Comparison of ENCODE assay signal across 13 mouse cellular contexts in the genomic region with DNA sequence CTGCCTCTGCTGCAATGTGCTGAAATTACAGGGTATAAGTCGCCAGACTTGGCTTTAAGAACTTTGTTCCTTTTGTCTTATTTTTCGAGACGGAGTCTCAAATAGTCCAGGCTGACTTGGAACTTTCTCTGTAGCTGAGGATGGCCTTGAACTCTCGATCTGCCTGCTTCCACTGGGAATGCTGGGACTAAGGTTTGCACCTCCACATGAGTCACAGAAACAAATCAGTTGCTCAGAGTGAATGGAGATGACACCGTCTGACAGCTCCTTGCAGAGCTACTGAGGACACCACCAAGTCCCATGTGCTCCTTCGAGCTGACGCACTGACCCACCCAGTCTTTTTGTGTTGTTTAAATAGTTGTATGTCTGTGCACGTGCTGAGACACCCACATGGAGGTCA. TPM values are rescaled to one million over a fixed set of nuclear protein-coding genes. Genes with fewer than 3 reads are reported as not detected.
"Had no signal": no experiment of that assay in that cellular context is flagged by ENCODE, and none has a peak within 500 bp of the region (broad histone marks: within the 10 kb centered on the region; RNA-seq: fewer than 3 reads in every experiment).

No protein-coding gene starts in this region.

- H3K9me3 ChIP-seq: limb, embryonic 15.5 days; liver, embryonic 12.5 days; lung, embryonic 15.5 days; midbrain, embryonic 12.5 days; neural tube, embryonic 13.5 days had no signal

- H3K4me1 ChIP-seq: limb, embryonic 15.5 days; midbrain, embryonic 12.5 days; neural tube, embryonic 13.5 days had no signal

- ATAC-seq: liver, embryonic 12.5 days; midbrain, embryonic 16.5 days had no signal

- DNase-seq: kidney, adult 9 months; kidney, postnatal 14 days; retina, postnatal 1 day; right cerebral cortex, postnatal 4 days; spleen, adult 18-20 months; thymus, postnatal 36 days had no signal

- H3K4me2 ChIP-seq: limb, embryonic 15.5 days; liver, embryonic 12.5 days; lung, embryonic 15.5 days; midbrain, embryonic 12.5 days; neural tube, embryonic 13.5 days had no signal

- H3K4me3 ChIP-seq: limb, embryonic 15.5 days; liver, embryonic 12.5 days; lung, embryonic 15.5 days; midbrain, embryonic 12.5 days; neural tube, embryonic 13.5 days had no signal

- H3K9ac ChIP-seq: limb, embryonic 15.5 days; lung, embryonic 15.5 days; midbrain, embryonic 12.5 days; neural tube, embryonic 13.5 days had no signal

- H3K27ac ChIP-seq: limb, embryonic 15.5 days; lung, embryonic 15.5 days had no signal

- H3K27me3 ChIP-seq: limb, embryonic 15.5 days; liver, embryonic 12.5 days; lung, embryonic 15.5 days; midbrain, embryonic 12.5 days; neural tube, embryonic 13.5 days had no signal

RNA-seq across cellular contexts. Expression of gene Rab42, which starts 50.1 kb away (rescaled TPM):
- total RNA-seq: megakaryocyte-erythroid progenitor cell, adult 5-6 weeks had no signal
